Mouse (Mus musculus) thymus, adult 2 months (tissue): Measurements from ENCODE around the gene Masp2.

Experiments
- CTCF ChIP-seq: fragments of 200-500 bp; IDR thresholded peaks from 2 replicates; pipeline ENCODE4 v1.5.1; 2012; ENCODE audit warnings: mild to moderate bottlenecking, control low read depth, low read length, moderate library complexity, borderline replicate concordance; ENCODE audit not compliant: control insufficient read depth, poor library complexity, insufficient read depth; ENCODE audit errors: extremely low read depth
- POLR2A ChIP-seq: fragments of 200-500 bp; IDR thresholded peaks from 2 replicates; pipeline ENCODE4 v1.6.1; 2012; ENCODE audit warnings: mild to moderate bottlenecking, low read length, control low read depth, moderate library complexity; ENCODE audit not compliant: control insufficient read depth, poor library complexity, insufficient read depth; ENCODE audit errors: extremely low read depth

DNA sequence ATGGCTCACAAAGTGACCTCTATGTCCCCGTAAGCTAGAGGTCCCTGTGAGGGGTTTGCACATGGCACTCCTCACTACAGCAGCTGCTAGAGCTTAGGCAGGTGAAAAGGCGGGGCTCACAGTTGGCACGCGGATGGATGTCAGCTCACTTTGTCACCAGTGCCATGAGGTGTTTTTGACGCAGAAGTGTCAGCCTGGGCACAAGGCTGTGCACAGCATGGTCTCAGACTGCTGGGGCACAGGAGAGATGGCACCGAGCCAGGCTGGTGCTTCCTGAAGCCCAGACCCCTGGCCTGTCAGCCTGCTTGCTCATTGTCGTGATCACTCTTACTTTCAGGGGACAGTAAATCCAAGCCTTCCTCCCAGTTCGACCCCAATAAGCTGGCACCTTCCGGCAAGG, 21.6 kb upstream of the Masp2 start:
- TF ChIP-seq CTCF (no peak), POLR2A (no peak)
